Mouse (Mus musculus) heart, embryonic 15.5 days (tissue): ENCODE results near the gene Slc2a4. TPM values are rescaled to one million over a fixed set of nuclear protein-coding genes. Genes with fewer than 3 reads are reported as not detected.
"Not testable (repeated sequence)": the region's sequence is repeated elsewhere in the genome, so short reads cannot be mapped to it uniquely, and the experiment has no call there.

Source experiments
- ATAC-seq: fragments of 200-750 bp; cut with Nextera tagmentation; replicated peaks from 2 replicates; pipeline ENCODE4 v1.8.0; 2017; ENCODE audit warnings: low read depth, moderate TSS enrichment; ENCODE audit not compliant: insufficient number of reproducible peaks, insufficient read depth, low FRiP score
- H3K27ac ChIP-seq: fragments of 300-500 bp; sonication (generic); 2 replicates; pipeline ENCODE4 v1.5.1; 2015; ENCODE audit warnings: mild to moderate bottlenecking, inconsistent platforms
- H3K27me3 ChIP-seq: fragments of 300-500 bp; sonication (generic); 2 replicates; pipeline ENCODE4 v1.6.1; 2015; ENCODE audit warnings: inconsistent platforms
- H3K36me3 ChIP-seq: fragments of 300-500 bp; sonication (generic); 2 replicates; pipeline ENCODE4 v1.6.1; 2015; ENCODE audit warnings: mild to moderate bottlenecking, inconsistent platforms
- H3K4me1 ChIP-seq: fragments of 300-500 bp; sonication (generic); replicated peaks from 2 replicates; pipeline ENCODE4 v1.6.1; 2015; ENCODE audit warnings: inconsistent platforms
- H3K4me2 ChIP-seq: fragments of 300-500 bp; sonication (generic); 2 replicates; pipeline ENCODE4 v1.6.1; 2015; ENCODE audit warnings: inconsistent platforms, mild to moderate bottlenecking, moderate library complexity
- H3K4me3 ChIP-seq: fragments of 300-500 bp; sonication (generic); 2 replicates; pipeline ENCODE4 v1.5.1; 2015; ENCODE audit warnings: mild to moderate bottlenecking, inconsistent platforms
- H3K9ac ChIP-seq: fragments of 300-500 bp; sonication (generic); 2 replicates; pipeline ENCODE4 v1.6.1; 2015; ENCODE audit warnings: mild to moderate bottlenecking, inconsistent platforms
- H3K9me3 ChIP-seq: fragments of 300-500 bp; sonication (generic); replicated peaks from 2 replicates; pipeline ENCODE4 v1.6.1; 2016; ENCODE audit warnings: inconsistent platforms
- WGBS: fragments of 180-500 bp; shearing (Covaris S2); methylation state at CpG from one replicate; pipeline ENCODE4 v1.1.7; 2015; ENCODE audit warnings: mixed read lengths; 5-methylcytosine and 5-hydroxymethylcytosine counted together
- polyA plus RNA-seq: library from polyadenylated mRNA; unstranded; fragments of >200 nt; fragmentation: Nextera tagmentation; extraction: Ambion mirVana; gene quantifications from 2 replicates; pipeline ENCODE4 v1.2.1, GENCODE M21; 2015

Gene Slc2a4
- polyA plus RNA-seq, 1 experiment from 2014 or later, result 42.6 TPM

GRCm38 (mm10) chr11:69916652-69917378, 31.2 kb downstream of the Slc2a4 start:
- H3K9ac ChIP-seq, H3K27ac ChIP-seq, H3K27me3 ChIP-seq, H3K4me2 ChIP-seq, H3K4me3 ChIP-seq, H3K9me3 ChIP-seq, ATAC-seq: not testable (repeated sequence)
- 51% methylated on average over 7 of the region's 7 CpGs for WGBS
- peaks cover 45% of the 10 kb centered on the region for H3K4me1 ChIP-seq
- peaks cover 56% of the 10 kb centered on the region for H3K36me3 ChIP-seq

- no peaks in the 10 kb centered on the region for H3K27me3 ChIP-seq
- H3K4me2 ChIP-seq, result no peak overlapping the region
- WGBS, result 57% methylated on average over 5 of the region's 5 CpGs
- no peak overlapping the region for H3K27ac ChIP-seq
- H3K9ac ChIP-seq, result no peak overlapping the region
- ATAC-seq, result no peak
- H3K9me3 ChIP-seq, result no peaks in the 10 kb centered on the region
- peaks cover 45% of the 10 kb centered on the region for H3K4me1 ChIP-seq
- H3K36me3 ChIP-seq, result peaks cover 65% of the 10 kb centered on the region
- 0 out of 2 replicates have a peak overlapping the region, but pooled peaks have one; percentile 83 for H3K4me3 ChIP-seq
These were observed 32.0 kb downstream of the Slc2a4 start for GRCm38 (mm10) chr11:69915667-69916627.

GRCm38 (mm10) chr11:69914917-69915430, 33.0 kb downstream of the Slc2a4 start:
- peaks cover 74% of the 10 kb centered on the region for H3K36me3 ChIP-seq
- no peak for ATAC-seq
- peak overlapping the region; percentile 83 for H3K4me3 ChIP-seq
- H3K27me3 ChIP-seq, result no peaks in the 10 kb centered on the region
- H3K27ac ChIP-seq, result no peak overlapping the region
- H3K9ac ChIP-seq, result peak overlapping the region; percentile 79; the same call in 1 of the 2 replicates
- peak overlapping the region; percentile 93 for H3K4me2 ChIP-seq
- 31% methylated on average over 9 of the region's 9 CpGs for WGBS
- H3K4me1 ChIP-seq, result peaks cover 45% of the 10 kb centered on the region
- H3K9me3 ChIP-seq, result no peaks in the 10 kb centered on the region

- peak overlapping the region; percentile 79 for H3K9ac ChIP-seq
- H3K4me2 ChIP-seq, result peak overlapping the region; percentile 93
- peaks cover 80% of the 10 kb centered on the region for H3K36me3 ChIP-seq
- 2% methylated on average over 17 of the region's 17 CpGs for WGBS
- H3K4me3 ChIP-seq, result peak overlapping the region; percentile 83
- no peak for ATAC-seq
- no peaks in the 10 kb centered on the region for H3K27me3 ChIP-seq
- H3K9me3 ChIP-seq, result no peaks in the 10 kb centered on the region
- peak overlapping the region; percentile 91 for H3K27ac ChIP-seq
- peaks cover 42% of the 10 kb centered on the region for H3K4me1 ChIP-seq
These were observed 33.6 kb downstream of the Slc2a4 start for GRCm38 (mm10) chr11:69914372-69914764.

- peak within 1 kb of the TSS; percentile 79 for H3K9ac ChIP-seq
- peak within 1 kb of the TSS; percentile 93 for H3K4me2 ChIP-seq
- 2% methylated on average over 61 of the region's 61 CpGs for WGBS
- H3K27me3 ChIP-seq, result no peaks in the 10 kb centered on the region
- peak within 1 kb of the TSS; percentile 91 for H3K27ac ChIP-seq
- peak; percentile 86 for ATAC-seq
- peaks cover 36% of the 10 kb centered on the region for H3K4me1 ChIP-seq
- H3K4me3 ChIP-seq, result peak within 1 kb of the TSS; percentile 83
- H3K36me3 ChIP-seq, result peaks cover 83% of the 10 kb centered on the region
- H3K9me3 ChIP-seq, result no peaks in the 10 kb centered on the region
These were observed 34.2 kb downstream of the Slc2a4 start, which contains the start of gene Gps2 for GRCm38 (mm10) chr11:69913554-69914371. Gene Gps2 (plus strand): TSS chr11:69913888.

- 72% methylated on average over 15 of the region's 15 CpGs for WGBS
- 0 out of 2 replicates have a peak overlapping the region, but pooled peaks have one; percentile 91 for H3K27ac ChIP-seq
- no peaks in the 10 kb centered on the region for H3K9me3 ChIP-seq
These were observed 35.1 kb downstream of the Slc2a4 start for GRCm38 (mm10) chr11:69912716-69913530.

GRCm38 (mm10) chr11:69911701-69912100, 36.3 kb downstream of the Slc2a4 start:
- no peak overlapping the region for H3K4me2 ChIP-seq
- no peaks in the 10 kb centered on the region for H3K27me3 ChIP-seq
- no peaks in the 10 kb centered on the region for H3K9me3 ChIP-seq
- H3K4me3 ChIP-seq, result no peak overlapping the region
- H3K27ac ChIP-seq, result no peak overlapping the region
- WGBS, result 81% methylated on average over 6 of the region's 6 CpGs
- peaks cover 83% of the 10 kb centered on the region for H3K36me3 ChIP-seq
- peaks cover 28% of the 10 kb centered on the region for H3K4me1 ChIP-seq
- H3K9ac ChIP-seq, result no peak overlapping the region
- no peak for ATAC-seq

More at GRCm38 (mm10) chr11:69912716-69913530, 35.1 kb downstream of the Slc2a4 start:
- Histone ChIP-seq H3K4me3 (peak overlapping the region; percentile 83), H3K4me1 (peaks cover 28% of the 10 kb centered on the region), H3K27me3 (no peaks in the 10 kb centered on the region), H3K9ac (peak overlapping the region; percentile 79), H3K4me2 (peak overlapping the region; percentile 93), H3K36me3 (peaks cover 83% of the 10 kb centered on the region)
- ATAC-seq, result no peak

- Histone ChIP-seq H3K4me2 (no peak overlapping the region), H3K9ac (no peak overlapping the region), H3K9me3 (no peaks in the 10 kb centered on the region), H3K4me1 (peaks cover 23% of the 10 kb centered on the region), H3K4me3 (no peak overlapping the region), H3K27ac (no peak overlapping the region), H3K36me3 (peaks cover 83% of the 10 kb centered on the region), H3K27me3 (no peaks in the 10 kb centered on the region)
- ATAC-seq, result no peak
- WGBS, result 90% methylated on average over 17 of the region's 17 CpGs
These were observed 37.0 kb downstream of the Slc2a4 start for GRCm38 (mm10) chr11:69910781-69911560.

GRCm38 (mm10) chr11:69910177-69910576, 37.8 kb downstream of the Slc2a4 start:
- WGBS, result 92% methylated on average over 8 of the region's 8 CpGs

More at GRCm38 (mm10) chr11:69910177-69910576, 37.8 kb downstream of the Slc2a4 start:
- Histone ChIP-seq H3K4me1 (peaks cover 15% of the 10 kb centered on the region), H3K36me3 (peaks cover 83% of the 10 kb centered on the region), H3K4me3 (no peak overlapping the region), H3K27ac (no peak overlapping the region), H3K4me2 (no peak overlapping the region), H3K27me3 (no peaks in the 10 kb centered on the region), H3K9me3 (no peaks in the 10 kb centered on the region), H3K9ac (no peak overlapping the region)
- no peak for ATAC-seq
